ENCODE assay signal across 27 mouse cellular contexts in genomic region chr13:70243598-70244157, GRCm38 (mm10).
DNase-seq lines count a peak whose midpoint lies in the region; ATAC-seq and TF ChIP-seq lines count a peak whose summit lies in the region.
"Had no signal": no experiment of that assay in that cellular context is flagged by ENCODE, and none has a peak within 500 bp of the region (broad histone marks: within the 10 kb centered on the region; RNA-seq: fewer than 3 reads in every experiment).

No protein-coding gene starts in this region.

- 74% methylated on average over 4 of the region's 4 CpGs for WGBS in lung, postnatal 0 days
- WGBS in forebrain, embryonic 15.5 days = 50% methylated on average over 4 of the region's 4 CpGs
- 71% methylated on average over 4 of the region's 4 CpGs for WGBS in hindbrain, postnatal 0 days

- TF ChIP-seq CTCF in lung, postnatal 0 days (IDR thresholded peaks at IDR 0.05) = no peak
- TF ChIP-seq CTCF in hindbrain, postnatal 0 days (IDR thresholded peaks at IDR 0.05; ENCODE audit: low read depth) = no peak

- ATAC-seq in lung, postnatal 0 days = peak; percentile 84
- ATAC-seq in forebrain, embryonic 15.5 days (replicated peaks) = peak; percentile 91
- no peak for ATAC-seq in hindbrain, postnatal 0 days
- ATAC-seq: liver, embryonic 12.5 days; liver, postnatal 0 days had no signal

- H3K27me3 ChIP-seq in lung, postnatal 0 days (replicated peaks; ENCODE audit: insufficient read depth, low read length) = no peaks in the 10 kb centered on the region
- H3K27me3 ChIP-seq in forebrain, embryonic 15.5 days = no peaks in the 10 kb centered on the region
- H3K27me3 ChIP-seq in hindbrain, postnatal 0 days (ENCODE audit: insufficient read depth, low read length) = no peaks in the 10 kb centered on the region
- H3K27me3 ChIP-seq: embryonic facial prominence, embryonic 13.5 days; hindbrain, embryonic 15.5 days; kidney, embryonic 15.5 days; liver, embryonic 12.5 days; neural tube, embryonic 15.5 days had no signal

- H3K9ac ChIP-seq in lung, postnatal 0 days (replicated peaks; ENCODE audit: low read depth) = no peak overlapping the region
- no peak overlapping the region for H3K9ac ChIP-seq in forebrain, embryonic 15.5 days (replicated peaks)
- no peak overlapping the region for H3K9ac ChIP-seq in hindbrain, postnatal 0 days (replicated peaks; ENCODE audit: low read length)
- H3K9ac ChIP-seq: embryonic facial prominence, embryonic 13.5 days; hindbrain, embryonic 15.5 days; kidney, embryonic 15.5 days; liver, embryonic 12.5 days; liver, postnatal 0 days; neural tube, embryonic 15.5 days had no signal

- no peaks in the 10 kb centered on the region for H3K4me1 ChIP-seq in lung, postnatal 0 days (ENCODE audit: insufficient read depth, low read depth, low read length)
- peaks cover 7% of the 10 kb centered on the region for H3K4me1 ChIP-seq in forebrain, embryonic 15.5 days
- H3K4me1 ChIP-seq in hindbrain, postnatal 0 days (ENCODE audit: insufficient read depth, low read length) = no peaks in the 10 kb centered on the region
- H3K4me1 ChIP-seq: embryonic facial prominence, embryonic 13.5 days; hindbrain, embryonic 10.5 days; hindbrain, embryonic 15.5 days; kidney, embryonic 15.5 days; liver, embryonic 12.5 days had no signal

- H3K9me3 ChIP-seq in lung, postnatal 0 days (ENCODE audit: low read length) = no peaks in the 10 kb centered on the region
- no peaks in the 10 kb centered on the region for H3K9me3 ChIP-seq in forebrain, embryonic 15.5 days
- H3K9me3 ChIP-seq in hindbrain, postnatal 0 days (ENCODE audit: low read length) = no peaks in the 10 kb centered on the region
- H3K9me3 ChIP-seq: embryonic facial prominence, embryonic 13.5 days; hindbrain, embryonic 10.5 days; hindbrain, embryonic 15.5 days; kidney, embryonic 15.5 days; liver, embryonic 12.5 days; neural tube, embryonic 15.5 days had no signal

- H3K36me3 ChIP-seq in lung, postnatal 0 days (ENCODE audit: insufficient read depth, low read length) = no peaks in the 10 kb centered on the region
- H3K36me3 ChIP-seq in forebrain, embryonic 15.5 days = no peaks in the 10 kb centered on the region
- no peaks in the 10 kb centered on the region for H3K36me3 ChIP-seq in hindbrain, postnatal 0 days (ENCODE audit: insufficient read depth, low read length)
- H3K36me3 ChIP-seq: embryonic facial prominence, embryonic 13.5 days; hindbrain, embryonic 10.5 days; hindbrain, embryonic 15.5 days; kidney, embryonic 15.5 days; liver, embryonic 12.5 days; neural tube, embryonic 15.5 days had no signal

- H3K4me2 ChIP-seq in lung, postnatal 0 days (replicated peaks; ENCODE audit: low read depth, low read length) = no peak overlapping the region
- H3K4me2 ChIP-seq in forebrain, embryonic 15.5 days (replicated peaks) = no peak overlapping the region
- no peak overlapping the region for H3K4me2 ChIP-seq in hindbrain, postnatal 0 days (ENCODE audit: low read depth, low read length)
- H3K4me2 ChIP-seq: embryonic facial prominence, embryonic 13.5 days; hindbrain, embryonic 15.5 days; kidney, embryonic 15.5 days; liver, embryonic 12.5 days; neural tube, embryonic 15.5 days had no signal

- TF ChIP-seq EP300 in lung, postnatal 0 days (IDR thresholded peaks at IDR 0.05) = no peak

- H3K4me3 ChIP-seq in lung, postnatal 0 days (ENCODE audit: low read depth, low read length) = no peak overlapping the region
- H3K4me3 ChIP-seq in forebrain, embryonic 15.5 days = no peak overlapping the region
- H3K4me3 ChIP-seq in hindbrain, postnatal 0 days (ENCODE audit: low read length) = no peak overlapping the region
- H3K4me3 ChIP-seq: embryonic facial prominence, embryonic 13.5 days; hindbrain, embryonic 10.5 days; hindbrain, embryonic 15.5 days; kidney, embryonic 15.5 days; layer of hippocampus, adult 2 months; left cerebral cortex, adult 2 months; liver, embryonic 12.5 days; neural tube, embryonic 15.5 days had no signal

- DNase-seq in lung, postnatal 0 days (ENCODE audit: low spot score) = peak; percentile 61
- no peak for DNase-seq in lung, postnatal 14 days
- DNase-seq in retina, embryonic 14.5 days (ENCODE audit: low spot score) = peak; percentile 3
- DNase-seq in retina, postnatal 1 day = no peak
- DNase-seq in hindbrain, postnatal 0 days (ENCODE audit: low spot score) = no peak
- DNase-seq: adrenal gland, postnatal 25 days; B cell, adult 2 months; cerebellum, adult 18-20 months; cerebellum, postnatal 10 days; gastrocnemius, postnatal 10 days; heart, postnatal 14 days; kidney, adult 18-20 months; kidney, postnatal 36 days; liver, postnatal 0 days; right cerebral cortex, adult 18-20 months; right cerebral cortex, postnatal 4 days; thymus, adult 18-20 months had no signal

- no peak overlapping the region for H3K27ac ChIP-seq in lung, postnatal 0 days (ENCODE audit: low read length)
- peak overlapping the region; percentile 56 for H3K27ac ChIP-seq in forebrain, embryonic 15.5 days (replicated peaks)
- H3K27ac ChIP-seq in hindbrain, postnatal 0 days = no peak overlapping the region
- H3K27ac ChIP-seq: embryonic facial prominence, embryonic 13.5 days; hindbrain, embryonic 10.5 days; hindbrain, embryonic 15.5 days; kidney, embryonic 15.5 days; layer of hippocampus, adult 2 months; left cerebral cortex, adult 2 months; liver, embryonic 12.5 days; neural tube, embryonic 15.5 days; stomach, postnatal 0 days had no signal

Comparison
In these comparisons a context has a peak if more than half of its experiments do, and no peak if none do; other contexts are left out.
1. DNase-seq: peak in lung, postnatal 0 days (single experiment) and retina, embryonic 14.5 days (single experiment); none in lung, postnatal 14 days (single experiment), retina, postnatal 1 day (single experiment) and hindbrain, postnatal 0 days (single experiment).